Mouse (Mus musculus) heart, postnatal 25 days (tissue): ENCODE measurements around the gene Fjx1. TPM values are rescaled to one million over a fixed set of nuclear protein-coding genes. Genes with fewer than 3 reads are reported as not detected.
A peak's percentile ranks its signal among the peaks of the same experiment; 100 is the strongest.

Experiments used
- DNase-seq: peaks from one replicate; pipeline ENCODE4 v3.0.0; 2022; ENCODE audit warnings: low spot score
- intact Hi-C: fragments of 180-260 bp; cut with DNase I; formaldehyde crosslinking; loops from one replicate; pipeline ENCODE4 v1.15.1; 2025
- total RNA-seq, 2 experiments: library from RNA; stranded (reverse); gene quantifications; 2 replicates each; pipeline ENCODE4 v1.2.3; 2021

Fjx1 gene
- total RNA-seq, result under 1 TPM; 0.60 to 0.78 TPM

- peak; percentile 2 for DNase-seq
- intact Hi-C loops, result loop anchor here (5.0 to 10.0 kb wide), 4 partner anchors 50 to 737 kb away; partner anchors contain the start of gene Ldlrad3
Observed at GRCm38 (mm10) chr2:102451671-102452549, at the start of gene Fjx1. TSS of gene Fjx1 (minus strand) at chr2:102452499.

GRCm38 (mm10) chr2:102500001-102500689, 47.8 kb upstream of the Fjx1 start:
- no peak for DNase-seq
- intact Hi-C loops, result no loop called here

- intact Hi-C loops, result no loop called here
Observed at GRCm38 (mm10) chr2:102480738-102481137, 28.4 kb upstream of the Fjx1 start.

GRCm38 (mm10) chr2:102476101-102476500, 23.8 kb upstream of the Fjx1 start:
- intact Hi-C loops, result no loop called here
- DNase-seq, result no peak

More at GRCm38 (mm10) chr2:102480738-102481137, 28.4 kb upstream of the Fjx1 start:
- DNase-seq, result no peak

- DNase-seq, result no peak
- intact Hi-C loops, result no loop called here
Observed at GRCm38 (mm10) chr2:102468645-102469044, 16.3 kb upstream of the Fjx1 start.

- intact Hi-C loops, result no loop called here
- DNase-seq, result no peak
Observed at GRCm38 (mm10) chr2:102464342-102464732, 12.0 kb upstream of the Fjx1 start.

GRCm38 (mm10) chr2:102463587-102464341, 11.5 kb upstream of the Fjx1 start:
- intact Hi-C loops, result no loop called here
- DNase-seq, result peak; percentile 33

- DNase-seq, result no peak
- intact Hi-C loops, result no loop called here
Observed at GRCm38 (mm10) chr2:102461491-102461890, 9.2 kb upstream of the Fjx1 start.

- intact Hi-C loops, result loop anchor here (10.0 kb wide), 1 partner anchor 740 kb away; no protein-coding TSS in a partner anchor
- DNase-seq, result no peak
Observed at GRCm38 (mm10) chr2:102455126-102455525, 2.8 kb upstream of the Fjx1 start.

GRCm38 (mm10) chr2:102453447-102453846, 1.1 kb upstream of the Fjx1 start:
- intact Hi-C loops, result loop anchor here (1.0 to 10.0 kb wide), 7 partner anchors 51 to 739 kb away; partner anchors contain the start of gene Ldlrad3
- no peak for DNase-seq

- intact Hi-C loops, result loop anchor here (5.0 to 10.0 kb wide), 4 partner anchors 49 to 736 kb away; partner anchors contain the start of gene Ldlrad3
- DNase-seq, result no peak
Observed at GRCm38 (mm10) chr2:102450761-102451670, 1.3 kb downstream of the Fjx1 start.

GRCm38 (mm10) chr2:102450248-102450760, 2.0 kb downstream of the Fjx1 start:
- intact Hi-C loops, result loop anchor here (5.0 to 10.0 kb wide), 4 partner anchors 48 to 736 kb away; partner anchors contain the start of gene Ldlrad3

GRCm38 (mm10) chr2:102449630-102450247, 2.6 kb downstream of the Fjx1 start:
- DNase-seq, result peak; percentile 5
- intact Hi-C loops, result loop anchor here (5.0 to 10.0 kb wide), 4 partner anchors 47 to 735 kb away; partner anchors contain the start of gene Ldlrad3

More at GRCm38 (mm10) chr2:102450248-102450760, 2.0 kb downstream of the Fjx1 start:
- peak; percentile 23 for DNase-seq

GRCm38 (mm10) chr2:102449056-102449455, 3.2 kb downstream of the Fjx1 start:
- intact Hi-C loops, result no loop called here
- DNase-seq, result no peak

- DNase-seq, result no peak
- intact Hi-C loops, result no loop called here
Observed at GRCm38 (mm10) chr2:102447831-102448230, 4.5 kb downstream of the Fjx1 start.

GRCm38 (mm10) chr2:102446851-102447250, 5.4 kb downstream of the Fjx1 start:
- DNase-seq, result no peak
- intact Hi-C loops, result no loop called here

- intact Hi-C loops, result no loop called here
- no peak for DNase-seq
Observed at GRCm38 (mm10) chr2:102437357-102438030, 14.8 kb downstream of the Fjx1 start.

- intact Hi-C loops, result no loop called here
- no peak for DNase-seq
Observed at GRCm38 (mm10) chr2:102433879-102434278, 18.4 kb downstream of the Fjx1 start.
